In the genomic region with DNA sequence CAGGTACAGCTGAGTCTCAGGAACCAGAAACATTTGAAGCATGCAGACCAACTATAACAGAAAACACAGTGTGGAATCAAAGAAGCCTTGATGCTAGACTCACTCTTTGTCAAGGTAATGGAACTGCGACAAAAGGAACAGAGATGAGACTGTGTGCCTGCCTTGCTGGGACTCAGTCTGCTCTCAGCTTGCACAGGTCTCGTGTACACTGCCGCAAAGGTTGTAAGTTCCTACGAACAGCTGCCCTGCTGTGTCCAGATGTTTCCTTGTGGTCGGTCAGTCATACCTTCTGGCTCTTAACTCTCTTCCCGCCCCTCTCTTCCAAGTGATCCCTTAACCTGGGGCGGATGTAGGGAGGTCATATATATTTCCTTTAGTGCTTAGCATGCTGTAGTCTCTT, we compare ENCODE assay signal across 18 mouse cellular contexts.
DNase-seq lines count a peak whose midpoint lies in the region; ATAC-seq and TF ChIP-seq lines count a peak whose summit lies in the region.
"Had no signal": no experiment of that assay in that cellular context is flagged by ENCODE, and none has a peak within 500 bp of the region (broad histone marks: within the 10 kb centered on the region; RNA-seq: fewer than 3 reads in every experiment).

No protein-coding gene starts in this region.

- no peak for TF ChIP-seq POLR2A in kidney, adult 2 months (IDR thresholded peaks at IDR 0.05; ENCODE audit: low read depth, low read length)

- H3K9ac ChIP-seq in kidney, embryonic 15.5 days = no peak overlapping the region
- peak overlapping the region; percentile 50 for H3K9ac ChIP-seq in liver, embryonic 12.5 days
- no peak overlapping the region for H3K9ac ChIP-seq in stomach, postnatal 0 days (ENCODE audit: low read length)
- H3K9ac ChIP-seq: embryonic facial prominence, embryonic 15.5 days; forebrain, embryonic 15.5 days; lung, embryonic 14.5 days; neural tube, embryonic 12.5 days had no signal

- H3K4me1 ChIP-seq in kidney, embryonic 15.5 days = peaks cover 21% of the 10 kb centered on the region
- no peaks in the 10 kb centered on the region for H3K4me1 ChIP-seq in kidney, adult 2 months (ENCODE audit: control insufficient read depth, insufficient read depth, low read length)
- H3K4me1 ChIP-seq in liver, embryonic 12.5 days = peaks cover 67% of the 10 kb centered on the region
- no peaks in the 10 kb centered on the region; the same call in 1 of the 2 replicates for H3K4me1 ChIP-seq in stomach, postnatal 0 days (replicated peaks; ENCODE audit: control insufficient read depth, insufficient read depth)
- H3K4me1 ChIP-seq: embryonic facial prominence, embryonic 15.5 days; forebrain, embryonic 15.5 days had no signal

- 63% methylated on average over 7 of the region's 7 CpGs for WGBS in kidney, embryonic 15.5 days
- 71% methylated on average over 7 of the region's 7 CpGs for WGBS in kidney, adult 2 months
- whole genome bisulfite sequencing in liver, embryonic 12.5 days (ENCODE audit: insufficient replicate concordance) = 78% methylated on average over 7 of the region's 7 CpGs
- 51% methylated on average over 7 of the region's 7 CpGs for WGBS in stomach, postnatal 0 days

- no peak overlapping the region for H3K4me3 ChIP-seq in kidney, embryonic 15.5 days (replicated peaks)
- no peak overlapping the region for H3K4me3 ChIP-seq in kidney, adult 2 months (ENCODE audit: insufficient read depth, low read depth, low read length)
- peak overlapping the region; percentile 63 for H3K4me3 ChIP-seq in liver, embryonic 12.5 days
- H3K4me3 ChIP-seq in stomach, postnatal 0 days (ENCODE audit: low read depth, low read length) = no peak overlapping the region
- H3K4me3 ChIP-seq: embryonic facial prominence, embryonic 15.5 days; forebrain, embryonic 15.5 days; gastrocnemius, adult 2 months; megakaryocyte, embryonic 14.5 days; neural tube, embryonic 12.5 days had no signal

- H3K27ac ChIP-seq in kidney, embryonic 15.5 days = 0 out of 2 replicates have a peak overlapping the region, but pooled peaks have one; percentile 23
- H3K27ac ChIP-seq in kidney, adult 2 months (ENCODE audit: insufficient read depth, low read depth, low read length) = no peak overlapping the region
- H3K27ac ChIP-seq in liver, embryonic 12.5 days = peak overlapping the region; percentile 79
- H3K27ac ChIP-seq in stomach, postnatal 0 days (replicated peaks) = 0 out of 2 replicates have a peak overlapping the region, but pooled peaks have one; percentile 13
- H3K27ac ChIP-seq: embryonic facial prominence, embryonic 15.5 days; forebrain, embryonic 15.5 days; gastrocnemius, adult 2 months; neural tube, embryonic 12.5 days had no signal

- H3K9me3 ChIP-seq in kidney, embryonic 15.5 days (replicated peaks) = no peaks in the 10 kb centered on the region
- H3K9me3 ChIP-seq in liver, embryonic 12.5 days (replicated peaks) = no peaks in the 10 kb centered on the region
- no peaks in the 10 kb centered on the region for H3K9me3 ChIP-seq in stomach, postnatal 0 days (ENCODE audit: control insufficient read depth, low read length)
- H3K9me3 ChIP-seq: embryonic facial prominence, embryonic 15.5 days; forebrain, embryonic 15.5 days; neural tube, embryonic 12.5 days had no signal

- H3K27me3 ChIP-seq in kidney, embryonic 15.5 days = no peaks in the 10 kb centered on the region
- H3K27me3 ChIP-seq in kidney, adult 2 months (replicated peaks; ENCODE audit: control insufficient read depth, insufficient read depth, low read length) = no peaks in the 10 kb centered on the region
- no peaks in the 10 kb centered on the region for H3K27me3 ChIP-seq in liver, embryonic 12.5 days (replicated peaks)
- no peaks in the 10 kb centered on the region for H3K27me3 ChIP-seq in stomach, postnatal 0 days (ENCODE audit: control insufficient read depth, insufficient read depth, low read length)
- H3K27me3 ChIP-seq: CH12.LX; embryonic facial prominence, embryonic 15.5 days; forebrain, embryonic 15.5 days; megakaryocyte, embryonic 14.5 days; neural tube, embryonic 12.5 days had no signal

- ATAC-seq in kidney, embryonic 15.5 days (replicated peaks; ENCODE audit: low FRiP score) = no peak
- ATAC-seq in liver, embryonic 12.5 days = no peak
- no peak for ATAC-seq in stomach, postnatal 0 days (ENCODE audit: low FRiP score, low TSS enrichment)
- ATAC-seq: forebrain, embryonic 15.5 days; inflammation-experienced regulatory T-cells, adult 6 months had no signal

- H3K4me2 ChIP-seq in kidney, embryonic 15.5 days = no peak overlapping the region
- peak overlapping the region; percentile 76 for H3K4me2 ChIP-seq in liver, embryonic 12.5 days
- no peak overlapping the region for H3K4me2 ChIP-seq in stomach, postnatal 0 days (replicated peaks; ENCODE audit: low read depth)
- H3K4me2 ChIP-seq: embryonic facial prominence, embryonic 15.5 days; forebrain, embryonic 15.5 days; lung, embryonic 14.5 days; neural tube, embryonic 12.5 days had no signal

- no peaks in the 10 kb centered on the region for H3K36me3 ChIP-seq in kidney, embryonic 15.5 days
- H3K36me3 ChIP-seq in kidney, adult 2 months (ENCODE audit: control insufficient read depth, insufficient read depth, low read length) = no peaks in the 10 kb centered on the region
- H3K36me3 ChIP-seq in liver, embryonic 12.5 days = peaks cover 46% of the 10 kb centered on the region
- no peaks in the 10 kb centered on the region for H3K36me3 ChIP-seq in stomach, postnatal 0 days (ENCODE audit: control insufficient read depth, insufficient read depth, low read length)
- H3K36me3 ChIP-seq: forebrain, embryonic 15.5 days had no signal

- no peak for DNase-seq in kidney, adult 2 months
- DNase-seq in ZHBTc4 (ENCODE audit: low read depth, low spot score) = peak; percentile 38
- DNase-seq in stomach, postnatal 0 days (ENCODE audit: low spot score) = no peak
- no peak for DNase-seq in urinary bladder, postnatal 36 days (ENCODE audit: low spot score in 2 of 2)
- no peak for DNase-seq in ovary, adult 18-20 months (ENCODE audit: low spot score)
- DNase-seq: adrenal gland, postnatal 36 days; gastrocnemius, adult 2 months; kidney, postnatal 25 days; lung, embryonic 14.5 days; right cerebral cortex, adult 18-20 months had no signal

- no peak for TF ChIP-seq EP300 in stomach, postnatal 0 days (optimal IDR thresholded peaks at IDR 0.05)

- no peak for TF ChIP-seq CTCF in kidney, adult 2 months (conservative IDR thresholded peaks at IDR 0.05; ENCODE audit: insufficient read depth, insufficient read length, low read depth, low read length)
- no peak for TF ChIP-seq CTCF in stomach, postnatal 0 days (IDR thresholded peaks at IDR 0.05; ENCODE audit: low read depth)
